Comparison of ENCODE assay signal across 12 mouse cellular contexts in genomic region chr4:85371036-85371435, GRCm38 (mm10).
DNase-seq lines count a peak whose midpoint lies in the region; TF ChIP-seq lines count a peak whose summit lies in the region.
"Had no signal": no experiment of that assay in that cellular context is flagged by ENCODE, and none has a peak within 500 bp of the region (broad histone marks: within the 10 kb centered on the region; RNA-seq: fewer than 3 reads in every experiment).

No protein-coding gene starts in this region.

- H3K4me3 ChIP-seq in layer of hippocampus, adult 2 months: no peak overlapping the region

- TF ChIP-seq CTCF in layer of hippocampus, adult 2 months (conservative IDR thresholded peaks at IDR 0.05): peak; percentile 69

- peak; percentile 28 for DNase-seq in adrenal gland, postnatal 25 days
- no peak for DNase-seq in adrenal gland, adult (ENCODE audit: inconsistent age in 2 of 2, low spot score in 1 of 2)
- DNase-seq in layer of hippocampus, adult 2 months (ENCODE audit: low spot score in 2 of 2): peak; percentile 30 to 31
- DNase-seq in layer of hippocampus, adult 8-10 months (ENCODE audit: low spot score in 2 of 2): no peak
- DNase-seq in frontal cortex, postnatal 14 days (ENCODE audit: low spot score in 2 of 2): peak; percentile 29 to 43
- DNase-seq in right cerebral cortex, postnatal 10 days (ENCODE audit: low spot score in 2 of 2): peak; percentile 33 to 53
- no peak for DNase-seq in B cell, adult 2 months
- DNase-seq in lung, postnatal 10 days: no peak
- DNase-seq: kidney, adult 9 months; spleen, adult 18-20 months; thymus, postnatal 25 days had no signal

- H3K27ac ChIP-seq in layer of hippocampus, adult 2 months: peak overlapping the region; percentile 57
- H3K27ac ChIP-seq: macrophage had no signal

Comparison
In these comparisons a context has a peak if more than half of its experiments do, and no peak if none do; other contexts are left out.
1. DNase-seq: peak in adrenal gland, postnatal 25 days (single experiment), layer of hippocampus, adult 2 months (2 of 2), frontal cortex, postnatal 14 days (2 of 2) and right cerebral cortex, postnatal 10 days (2 of 2); none in adrenal gland, adult (0 of 2), layer of hippocampus, adult 8-10 months (0 of 2), B cell, adult 2 months (0 of 2) and lung, postnatal 10 days (single experiment).